Mouse (Mus musculus) embryonic stem cell, embryonic (primary cell): ENCODE measurements around the gene Adgrg7.

Experiments
- CTCF ChIA-PET, 4 experiments: fragments of 300-600 bp in 2 of 4; fragments of 350-600 bp in 2 of 4; sonication (Branson Sonifier 250); formaldehyde crosslinking; loops; one replicate each; lab custom pipeline; 2022; ENCODE audit warnings: inconsistent platforms in 2 of 4; lab: Charles Lee
- POLR2A ChIA-PET, 4 experiments: fragments of 300-600 bp in 2 of 4; fragments of 350-600 bp in 2 of 4; sonication (Branson Sonifier 250); formaldehyde crosslinking; loops; one replicate each; lab custom pipeline; 2022; ENCODE audit warnings: antibody characterized with exemption in 4 of 4, inconsistent platforms in 1 of 4; lab: Charles Lee

The Adgrg7 gene

DNA sequence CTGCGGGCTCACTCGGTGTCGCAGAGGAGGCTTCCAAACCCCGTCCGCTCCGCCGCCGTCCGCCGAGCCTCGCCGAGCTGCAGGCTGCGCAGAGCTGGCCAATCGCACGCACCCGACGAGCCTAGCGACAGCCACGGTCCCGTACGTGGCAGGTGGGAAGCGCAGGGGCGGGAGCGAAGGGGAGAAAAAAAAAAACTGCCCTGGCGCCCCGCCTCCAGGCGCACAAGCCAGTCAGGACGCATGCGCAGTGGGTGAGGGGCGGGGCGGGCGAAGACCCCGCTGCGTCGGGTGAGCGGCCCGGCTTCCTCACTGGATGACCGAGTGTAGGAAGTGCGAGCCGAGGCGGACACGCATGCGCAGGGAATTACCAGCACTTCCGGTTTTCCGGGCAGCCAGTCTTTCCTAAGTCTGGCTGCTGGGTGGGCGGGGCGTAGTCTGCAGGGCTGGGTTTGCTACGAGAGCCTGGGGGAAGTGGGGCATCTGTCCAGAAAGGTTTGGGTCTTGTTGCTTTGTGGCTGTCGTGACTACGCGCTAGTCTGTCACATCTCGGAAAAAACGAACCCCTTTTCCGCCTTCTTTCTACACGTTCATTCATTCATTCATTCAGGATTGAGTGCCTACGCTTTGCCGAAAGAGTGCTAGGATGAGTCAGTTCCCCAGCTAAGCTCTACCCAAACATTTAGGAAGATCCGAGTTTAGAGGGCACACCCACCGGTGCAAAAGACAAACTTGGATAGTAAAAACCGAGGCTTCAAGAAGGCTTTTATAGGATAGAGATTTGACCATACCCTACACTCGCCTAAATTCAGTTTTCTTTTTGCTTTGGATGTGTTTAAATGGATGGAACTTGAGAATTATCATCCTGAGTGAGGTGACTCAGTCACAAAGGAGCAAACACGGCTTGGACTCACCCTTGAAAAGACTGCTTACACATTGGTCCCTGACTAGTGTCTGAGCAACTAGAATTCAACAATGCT is 78.1 kb downstream of the Adgrg7 start, which contains the start of gene Tfg:
Gene Tfg (minus strand): TSS at position 227 of the 977 bp plus-strand sequence.
- ChIA-PET POLR2A (interaction anchor here in 3 of 4 experiments (0.5 to 2.4 kb wide), 16 partner anchors 9 to 803 kb away, joined by 3 to 12 read pairs (median 4); partner anchors contain the start of genes Nit2 (in 1 of the 3), Pcnp (in 1 of the 3), Tmem45a (in 1 of the 3) and Tomm70a (in 1 of the 3)), CTCF (interaction anchor here in 2 of 4 experiments (0.7 to 1.1 kb wide), 2 partner anchors 453 to 767 kb away, joined by 4 to 5 read pairs; no protein-coding TSS in a partner anchor)

DNA sequence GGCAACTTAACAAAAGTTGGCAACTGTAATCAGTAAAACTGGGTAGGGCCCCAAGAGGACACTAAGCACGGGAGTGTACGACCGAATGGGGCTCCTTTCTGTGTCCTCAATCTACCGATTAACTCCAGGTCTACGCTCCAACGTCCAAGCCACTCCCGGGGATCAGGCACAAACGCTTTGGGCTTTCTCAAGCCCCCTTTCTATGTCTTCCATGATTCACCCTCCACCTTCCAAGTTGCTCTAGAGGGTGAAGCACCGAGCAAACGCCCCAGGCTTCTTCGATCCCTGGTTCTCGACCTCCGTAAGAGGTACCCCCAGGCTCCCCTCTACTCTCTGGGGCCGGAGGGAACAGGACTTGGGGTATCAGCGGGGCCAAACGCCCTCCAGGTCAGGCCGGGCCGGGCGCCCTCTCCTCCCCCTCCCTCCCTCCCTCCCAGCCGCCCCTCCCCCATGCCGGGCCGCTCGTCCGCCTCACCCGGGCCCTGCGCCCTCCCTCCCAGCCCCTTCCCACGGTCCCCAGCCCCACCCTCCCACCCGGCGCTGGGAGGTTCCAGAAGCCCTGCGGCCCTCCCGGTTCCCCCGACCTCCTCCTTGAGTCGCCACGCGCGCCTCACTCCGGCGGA is 79.0 kb downstream of the Adgrg7 start:
- POLR2A ChIA-PET: interaction anchor here in 2 of 4 experiments (0.6 to 2.4 kb wide), 18 partner anchors 10 to 802 kb away, joined by 3 to 12 read pairs (median 4); partner anchors contain the start of genes Nit2 (in 1 of the 2), Pcnp (in 1 of the 2) and Tomm70a (in 1 of the 2)
- CTCF ChIA-PET: interaction anchor here in 3 of 4 experiments (0.5 to 1.1 kb wide), 4 partner anchors 31 to 766 kb away, joined by 3 to 5 read pairs (median 4); no protein-coding TSS in a partner anchor

DNA sequence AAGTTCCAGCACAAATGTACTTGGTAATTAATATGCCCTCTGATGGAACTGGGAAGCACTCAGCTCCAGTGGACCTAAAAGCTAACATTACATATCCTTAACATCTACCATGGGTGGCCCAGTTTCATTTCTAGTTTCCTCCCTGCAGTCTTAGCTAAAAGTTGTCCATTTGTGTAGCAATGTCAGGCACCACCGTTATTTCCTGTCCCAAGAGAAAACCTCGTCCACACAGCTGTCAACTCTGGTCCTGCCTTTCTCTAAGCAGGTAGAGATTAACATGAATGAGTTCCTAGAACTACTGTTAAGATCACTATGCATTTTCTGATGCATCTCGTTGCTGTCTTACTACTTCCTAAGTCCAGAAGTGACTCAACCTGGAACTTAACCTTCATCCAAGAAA is 80.0 kb downstream of the Adgrg7 start:
- ChIA-PET POLR2A (interaction anchor here in 2 of 4 experiments (0.5 to 2.4 kb wide), 9 partner anchors 12 to 686 kb away, joined by 3 to 8 read pairs (median 4); partner anchors contain the start of genes Nit2 (in 1 of the 2) and Pcnp (in 1 of the 2)), CTCF (no interaction called here)

DNA sequence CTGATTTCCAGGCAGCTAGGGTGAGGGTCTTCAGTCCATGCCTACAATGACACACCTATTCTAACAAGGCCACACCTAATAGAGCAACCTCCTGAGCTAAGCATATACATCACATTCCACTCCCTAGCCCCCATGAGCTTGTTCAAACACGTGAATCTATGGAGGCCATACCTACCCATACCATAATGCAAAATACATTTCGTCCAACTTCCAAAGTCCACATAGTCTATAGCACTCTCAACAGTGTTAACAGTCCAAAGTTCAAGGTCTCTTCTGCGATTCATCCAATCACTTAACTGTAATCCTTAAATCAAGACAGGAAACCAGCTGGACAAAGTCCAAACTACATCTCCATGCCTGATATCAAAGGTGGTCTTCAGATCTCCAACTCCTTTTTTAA is 85.6 kb downstream of the Adgrg7 start:
- CTCF ChIA-PET: no interaction called here

DNA sequence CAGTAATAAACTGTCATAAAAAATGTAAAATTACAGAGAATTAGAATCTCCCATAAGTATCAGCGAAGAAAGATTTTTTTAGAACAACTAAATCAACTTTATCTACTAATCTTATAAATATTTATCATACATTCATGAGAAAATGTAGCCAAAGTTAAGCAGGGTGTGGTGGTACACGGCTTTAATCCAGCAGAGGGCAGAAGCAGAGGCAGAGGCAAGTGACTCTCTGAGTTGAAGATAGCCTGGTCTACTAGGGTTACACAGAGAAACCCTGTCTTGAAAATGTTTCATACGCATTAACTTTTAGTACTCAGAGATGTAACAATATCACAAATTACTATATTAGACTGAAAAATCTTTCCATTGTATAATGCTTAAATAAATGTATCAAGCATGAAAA is 89.9 kb downstream of the Adgrg7 start:
- ChIA-PET POLR2A (interaction anchor here in 1 of 4 experiments (1.0 kb wide), 1 partner anchor 11 kb away, joined by 4 read pairs; no protein-coding TSS in a partner anchor), CTCF (no interaction called here)

More for the DNA sequence above, 85.6 kb downstream of the Adgrg7 start:
- POLR2A ChIA-PET: interaction anchor here in 1 of 4 experiments (1.4 kb wide), 1 partner anchor 15 kb away, joined by 3 read pairs; no protein-coding TSS in a partner anchor

DNA sequence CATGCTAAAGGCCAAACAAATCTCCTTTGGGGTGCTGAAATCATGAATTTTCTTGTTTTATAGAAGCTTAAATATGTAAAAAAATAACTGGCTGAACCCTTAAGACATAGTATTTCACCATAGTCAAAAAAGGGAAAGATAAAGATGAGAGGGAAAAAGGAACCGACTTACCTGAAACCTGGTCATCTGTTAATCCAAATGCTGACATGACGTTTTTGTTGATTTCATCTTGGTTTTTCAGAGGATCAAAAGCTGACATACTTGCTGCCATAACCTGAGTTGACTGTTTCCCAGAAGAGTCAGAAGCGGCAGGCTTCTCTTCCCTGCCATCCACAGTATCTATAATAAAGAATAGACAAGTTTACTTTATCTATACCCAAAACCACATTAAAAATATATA is 94.8 kb downstream of the Adgrg7 start:
- CTCF ChIA-PET: no interaction called here
- POLR2A ChIA-PET: interaction anchor here in 1 of 4 experiments (1.0 to 1.8 kb wide), 2 partner anchors 10 to 16 kb away, joined by 3 to 7 read pairs; partner anchors contain the start of gene Tfg

DNA sequence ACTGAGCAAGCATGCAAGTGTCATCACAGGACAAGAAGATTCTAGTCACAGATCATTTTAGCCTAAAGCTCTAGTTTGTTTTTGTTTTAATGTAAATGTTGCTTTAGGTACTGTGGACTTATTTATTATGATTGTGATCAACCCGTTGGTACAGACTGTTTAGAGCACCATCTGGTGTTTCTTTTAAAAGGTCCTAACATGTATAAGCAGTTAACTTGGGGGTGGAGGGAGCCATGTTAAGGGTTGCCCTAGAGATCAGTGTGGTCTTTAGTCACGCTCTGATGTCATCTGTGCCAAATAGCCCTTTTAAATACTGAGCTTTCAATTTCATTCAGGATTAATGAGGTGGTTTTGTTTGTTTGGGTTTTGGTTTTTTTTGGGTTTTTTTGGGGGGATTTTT is 99.2 kb downstream of the Adgrg7 start:
- POLR2A ChIA-PET: interaction anchor here in 1 of 4 experiments (1.1 to 1.5 kb wide), 2 partner anchors 11 to 20 kb away, joined by 4 to 5 read pairs; no protein-coding TSS in a partner anchor
- CTCF ChIA-PET: no interaction called here

DNA sequence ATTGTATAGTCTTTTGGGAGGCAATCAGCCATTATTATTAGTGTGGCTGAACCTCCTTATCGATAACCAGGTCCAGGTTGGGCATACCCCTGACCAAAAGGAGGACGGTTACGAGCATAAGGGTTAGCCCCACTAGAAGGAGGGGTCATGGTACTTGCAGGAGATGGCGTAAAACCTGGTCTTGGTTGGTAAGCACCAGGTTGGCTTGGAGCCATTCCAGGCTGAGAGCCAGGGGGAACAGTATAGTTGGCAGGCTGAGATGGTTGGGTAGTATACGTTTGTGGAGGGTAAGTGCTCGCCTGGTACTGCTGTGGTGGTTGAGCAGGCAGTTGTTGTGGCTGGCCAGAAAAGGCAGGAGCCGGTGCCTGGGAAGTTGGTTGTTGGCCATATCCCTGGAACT is 104.9 kb downstream of the Adgrg7 start:
- POLR2A ChIA-PET: no interaction called here
- CTCF ChIA-PET: no interaction called here

DNA sequence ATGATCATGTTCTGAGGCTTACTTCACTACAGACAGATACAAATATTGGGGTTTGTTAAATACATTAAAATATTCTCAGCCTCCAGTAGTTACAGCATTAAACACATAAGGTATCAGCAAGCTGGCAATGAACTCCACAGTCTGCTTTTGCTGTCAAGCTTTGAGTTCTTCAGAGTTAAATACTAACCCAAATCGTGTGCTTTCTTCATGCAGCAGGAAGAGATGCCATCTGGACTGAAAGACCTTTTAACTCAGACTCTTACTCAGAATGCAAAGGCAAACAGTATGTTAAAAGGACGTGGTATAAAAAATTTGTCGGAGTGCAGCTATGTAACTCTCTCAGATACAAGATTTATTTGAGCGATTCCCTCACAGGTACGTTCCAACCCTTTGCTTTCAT is 108.9 kb downstream of the Adgrg7 start:
- ChIA-PET CTCF (interaction anchor here in 1 of 4 experiments (0.6 kb wide), 1 partner anchor 426 kb away, joined by 3 read pairs; no protein-coding TSS in a partner anchor), POLR2A (no interaction called here)

DNA sequence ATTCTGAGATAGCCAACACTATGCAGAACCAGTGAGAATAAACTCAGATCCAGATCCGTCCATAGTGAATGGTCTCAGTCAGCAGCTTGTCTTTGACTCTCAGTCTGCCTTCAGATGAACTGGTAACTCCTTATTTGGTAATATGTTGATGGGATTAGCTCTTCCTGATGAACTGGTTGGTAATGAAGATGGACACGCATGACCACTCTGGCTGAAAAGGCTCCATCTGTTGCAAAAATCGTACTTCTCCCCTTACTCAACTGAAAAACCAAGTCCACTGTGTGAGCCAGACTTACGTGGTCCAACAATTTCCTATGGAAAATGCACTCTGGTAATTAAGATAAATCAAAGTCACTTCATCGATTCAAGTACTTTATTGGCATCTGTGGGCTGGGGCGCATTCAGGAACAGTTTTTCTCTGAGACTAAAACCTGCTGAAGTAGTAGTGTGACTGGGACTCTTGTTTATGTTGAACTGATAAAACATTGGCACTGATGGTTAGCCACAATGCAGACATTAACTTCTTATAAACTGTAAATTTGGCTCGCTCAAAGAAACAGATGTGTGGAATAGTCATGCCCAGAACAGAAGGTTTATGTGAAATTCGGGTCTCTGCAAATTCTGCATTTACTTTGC is 114.5 kb downstream of the Adgrg7 start:
- POLR2A ChIA-PET: no interaction called here
- CTCF ChIA-PET: no interaction called here

DNA sequence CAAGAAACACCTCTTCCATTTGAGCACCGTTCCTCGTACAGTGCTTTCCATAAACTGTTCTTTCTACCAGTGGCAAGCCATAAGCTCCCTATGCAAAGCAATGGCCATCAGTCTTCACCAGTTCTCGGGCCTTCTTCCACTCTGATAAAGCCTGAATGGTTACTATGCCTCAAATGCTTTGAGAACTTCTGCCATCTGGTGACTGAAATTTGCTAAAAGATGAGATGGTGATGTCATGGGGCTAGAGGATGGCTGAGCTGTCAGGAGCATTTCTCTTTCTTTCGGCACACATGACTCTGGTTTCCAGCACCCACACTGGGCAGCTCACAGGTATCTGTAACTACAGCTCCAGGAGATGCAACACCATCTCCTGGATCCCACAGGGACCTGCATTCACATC is 118.5 kb downstream of the Adgrg7 start:
- ChIA-PET CTCF (no interaction called here), POLR2A (no interaction called here)
